Mouse (Mus musculus) kidney, embryonic 14.5 days (tissue): ENCODE results near the gene Mob4. TPM values are rescaled to one million over a fixed set of nuclear protein-coding genes. Genes with fewer than 3 reads are reported as not detected.
"Not testable (repeated sequence)": the region's sequence is repeated elsewhere in the genome, so short reads cannot be mapped to it uniquely, and the experiment has no call there.

Experiments used
- ATAC-seq: fragments of 200-750 bp; cut with Nextera tagmentation; 2 replicates; pipeline ENCODE4 v1.8.0; 2017; ENCODE audit warnings: moderate number of reproducible peaks, mild to moderate bottlenecking, moderate TSS enrichment, moderate library complexity; ENCODE audit not compliant: low FRiP score, low TSS enrichment
- H3K27ac ChIP-seq: fragments of 300-500 bp; sonication (generic); 2 replicates; pipeline ENCODE4 v1.5.1; 2014; ENCODE audit warnings: low read depth, mild to moderate bottlenecking, low read length, moderate library complexity, mixed read lengths
- H3K27me3 ChIP-seq: fragments of 300-500 bp; sonication (generic); 2 replicates; pipeline ENCODE4 v1.6.1; 2014; ENCODE audit warnings: mild to moderate bottlenecking, low read length; ENCODE audit not compliant: control insufficient read depth, insufficient read depth
- H3K36me3 ChIP-seq: fragments of 300-500 bp; sonication (generic); 2 replicates; pipeline ENCODE4 v1.6.1; 2014; ENCODE audit warnings: low read length, mixed read lengths; ENCODE audit not compliant: control insufficient read depth, insufficient read depth
- H3K4me1 ChIP-seq: fragments of 300-500 bp; sonication (generic); 2 replicates; pipeline ENCODE4 v1.6.1; 2014; ENCODE audit warnings: low read length, mixed read lengths; ENCODE audit not compliant: control insufficient read depth, insufficient read depth
- H3K4me2 ChIP-seq: fragments of 300-500 bp; sonication (generic); replicated peaks from 2 replicates; pipeline ENCODE4 v1.6.1; 2014; ENCODE audit warnings: low read depth, mild to moderate bottlenecking, low read length
- H3K4me3 ChIP-seq: fragments of 300-500 bp; sonication (generic); 2 replicates; pipeline ENCODE4 v1.5.1; 2014; ENCODE audit warnings: mild to moderate bottlenecking, low read length
- H3K9ac ChIP-seq: fragments of 300-500 bp; sonication (generic); 2 replicates; pipeline ENCODE4 v1.6.1; 2014; ENCODE audit warnings: low read depth, mild to moderate bottlenecking, low read length, moderate library complexity
- H3K9me3 ChIP-seq: fragments of 300-500 bp; sonication (generic); 2 replicates; pipeline ENCODE4 v1.6.1; 2016; ENCODE audit warnings: low read length; ENCODE audit not compliant: control insufficient read depth
- WGBS: fragments of 180-500 bp; shearing (Covaris S2); extraction: QIAGEN DNeasy Blood & Tissue Kit; methylation state at CpG from one replicate; pipeline ENCODE4 v1.1.7; 2014; 5-methylcytosine and 5-hydroxymethylcytosine counted together
- polyA plus RNA-seq: library from polyadenylated mRNA; unstranded; fragments of >200 nt; fragmentation: Nextera tagmentation; extraction: Ambion mirVana; gene quantifications from 2 replicates; pipeline ENCODE4 v1.2.1, GENCODE M21; 2014

Gene Mob4
- polyA plus RNA-seq, 1 experiment from 2014 or later = 144 TPM

- no peak overlapping the region for H3K4me3 ChIP-seq
- H3K9ac ChIP-seq = no peak overlapping the region
- peaks cover 18% of the 10 kb centered on the region for H3K36me3 ChIP-seq
- no peak overlapping the region for H3K4me2 ChIP-seq
- H3K4me1 ChIP-seq = peaks cover 6% of the 10 kb centered on the region; the same call in 1 of the 2 replicates
- no peak for ATAC-seq
- H3K27me3 ChIP-seq = no peaks in the 10 kb centered on the region
- WGBS = 89% methylated on average over 2 of the region's 2 CpGs
- no peak overlapping the region for H3K27ac ChIP-seq
- no peaks in the 10 kb centered on the region for H3K9me3 ChIP-seq
Observed at GRCm38 (mm10) chr1:55092056-55092455, 39.0 kb upstream of the Mob4 start.

- no peak overlapping the region for H3K4me3 ChIP-seq
- no peak overlapping the region for H3K27ac ChIP-seq
- no peak overlapping the region for H3K4me2 ChIP-seq
- no peaks in the 10 kb centered on the region for H3K27me3 ChIP-seq
- H3K36me3 ChIP-seq = peaks cover 18% of the 10 kb centered on the region
- WGBS = 79% methylated on average over 1 of the region's 1 CpGs
- H3K9me3 ChIP-seq = no peaks in the 10 kb centered on the region
- peaks cover 6% of the 10 kb centered on the region; the same call in 1 of the 2 replicates for H3K4me1 ChIP-seq
- ATAC-seq = no peak
- H3K9ac ChIP-seq = no peak overlapping the region
Observed at GRCm38 (mm10) chr1:55092469-55092868, 38.6 kb upstream of the Mob4 start.

- H3K4me2 ChIP-seq = no peak overlapping the region
- H3K36me3 ChIP-seq = no peaks in the 10 kb centered on the region
- H3K9ac ChIP-seq = no peak overlapping the region
- no peak overlapping the region for H3K4me3 ChIP-seq
- WGBS = 82% methylated on average over 9 of the region's 9 CpGs
- H3K27ac ChIP-seq = no peak overlapping the region
- no peaks in the 10 kb centered on the region for H3K9me3 ChIP-seq
- ATAC-seq = no peak
- no peaks in the 10 kb centered on the region for H3K4me1 ChIP-seq
- H3K27me3 ChIP-seq = no peaks in the 10 kb centered on the region
Observed at GRCm38 (mm10) chr1:55106919-55107585, 24.0 kb upstream of the Mob4 start.

- Histone ChIP-seq H3K27me3 (no peaks in the 10 kb centered on the region), H3K9ac (no peak overlapping the region), H3K4me2 (no peak overlapping the region), H3K4me1 (no peaks in the 10 kb centered on the region), H3K36me3 (no peaks in the 10 kb centered on the region), H3K9me3 (no peaks in the 10 kb centered on the region), H3K4me3 (no peak overlapping the region), H3K27ac (no peak overlapping the region)
- ATAC-seq = no peak
- WGBS = 95% methylated on average over 1 of the region's 1 CpGs
Observed at GRCm38 (mm10) chr1:55107644-55108043, 23.4 kb upstream of the Mob4 start.

GRCm38 (mm10) chr1:55108473-55108872 is 22.6 kb upstream of the Mob4 start:
- no peak overlapping the region for H3K9ac ChIP-seq
- H3K27ac ChIP-seq = no peak overlapping the region
- H3K4me1 ChIP-seq = no peaks in the 10 kb centered on the region
- no peaks in the 10 kb centered on the region for H3K36me3 ChIP-seq
- 62% methylated on average over 2 of the region's 2 CpGs for WGBS
- no peak for ATAC-seq
- H3K27me3 ChIP-seq = no peaks in the 10 kb centered on the region
- no peak overlapping the region for H3K4me2 ChIP-seq
- no peak overlapping the region for H3K4me3 ChIP-seq
- H3K9me3 ChIP-seq = no peaks in the 10 kb centered on the region

- H3K9me3 ChIP-seq = no peaks in the 10 kb centered on the region
- no peak overlapping the region for H3K27ac ChIP-seq
- no peak overlapping the region for H3K4me2 ChIP-seq
- no peaks in the 10 kb centered on the region for H3K27me3 ChIP-seq
- H3K4me3 ChIP-seq = no peak overlapping the region
- WGBS = 90% methylated on average over 4 of the region's 4 CpGs
- H3K9ac ChIP-seq = no peak overlapping the region
- ATAC-seq = no peak
- H3K36me3 ChIP-seq = no peaks in the 10 kb centered on the region
- no peaks in the 10 kb centered on the region for H3K4me1 ChIP-seq
Observed at GRCm38 (mm10) chr1:55109066-55109766, 21.8 kb upstream of the Mob4 start.

GRCm38 (mm10) chr1:55123046-55123445 is 8.0 kb upstream of the Mob4 start:
- Histone ChIP-seq H3K4me2 (no peak overlapping the region), H3K4me3 (no peak overlapping the region), H3K9ac (no peak overlapping the region), H3K27me3 (no peaks in the 10 kb centered on the region), H3K4me1 (no peaks in the 10 kb centered on the region), H3K27ac (no peak overlapping the region), H3K9me3 (peaks cover 2% of the 10 kb centered on the region; the same call in 1 of the 2 replicates), H3K36me3 (no peaks in the 10 kb centered on the region)
- WGBS = 88% methylated on average over 5 of the region's 5 CpGs
- ATAC-seq = no peak

GRCm38 (mm10) chr1:55123561-55123960 is 7.5 kb upstream of the Mob4 start:
- no peak overlapping the region for H3K9ac ChIP-seq
- no peaks in the 10 kb centered on the region for H3K27me3 ChIP-seq
- H3K4me2 ChIP-seq = no peak overlapping the region
- no peaks in the 10 kb centered on the region for H3K4me1 ChIP-seq
- WGBS = 76% methylated on average over 2 of the region's 2 CpGs
- H3K27ac ChIP-seq = no peak overlapping the region
- no peak for ATAC-seq
- H3K4me3 ChIP-seq = no peak overlapping the region
- H3K36me3 ChIP-seq = no peaks in the 10 kb centered on the region
- peaks cover 2% of the 10 kb centered on the region; the same call in 1 of the 2 replicates for H3K9me3 ChIP-seq

- H3K9ac ChIP-seq, H3K27me3 ChIP-seq, H3K4me3 ChIP-seq, H3K27ac ChIP-seq, ATAC-seq, H3K9me3 ChIP-seq, H3K4me1 ChIP-seq, H3K36me3 ChIP-seq, H3K4me2 ChIP-seq: not testable (repeated sequence)
- WGBS = 90% methylated on average over 2 of the region's 2 CpGs
Observed at GRCm38 (mm10) chr1:55124136-55124535, 6.9 kb upstream of the Mob4 start.
